Mouse (Mus musculus) liver, postnatal 0 days (tissue): ENCODE measurements around the gene Myo18a.

Experiments
- CTCF ChIP-seq: sonication (generic); IDR thresholded peaks from 2 replicates; pipeline ENCODE4 v1.5.1; 2016; ENCODE audit warnings: antibody characterized with exemption, low read depth
- EP300 ChIP-seq: IDR thresholded peaks from 2 replicates; pipeline ENCODE4 v1.6.1; 2016; ENCODE audit warnings: antibody characterized with exemption, low read depth, mild to moderate bottlenecking

DNA sequence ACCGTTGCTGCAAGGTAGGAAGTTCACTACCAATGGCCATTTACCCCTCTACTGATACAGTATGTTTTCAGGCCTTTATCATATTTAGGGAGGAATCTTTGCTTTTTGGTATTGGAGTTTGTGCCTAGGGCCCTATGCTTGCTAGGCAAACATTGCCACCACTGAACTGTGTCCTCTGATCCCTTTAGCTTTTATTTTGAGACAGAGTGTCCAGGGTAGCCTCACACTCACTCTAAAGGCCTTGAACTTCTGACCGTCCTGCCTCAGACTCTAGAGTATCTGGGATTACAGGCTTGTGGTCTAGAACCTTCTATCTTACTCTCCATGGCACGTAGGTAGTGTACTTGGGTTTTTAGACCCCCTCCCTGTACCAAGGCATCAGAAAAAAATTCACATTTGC is 137.1 kb downstream of the Myo18a start:
- TF ChIP-seq CTCF (no peak), EP300 (no peak)
